Mouse (Mus musculus) urinary bladder, adult 18-20 months (tissue): Measurements from ENCODE around the gene Psg27.
"Not testable (repeated sequence)": the region's sequence is repeated elsewhere in the genome, so short reads cannot be mapped to it uniquely, and the experiment has no call there.

Experiments
- DNase-seq, 2 experiments: peaks; one replicate each; pipeline ENCODE4 v3.0.0; 2022; ENCODE audit warnings: low spot score in 2 of 2, mixed read lengths in 2 of 2

The Psg27 gene

DNA sequence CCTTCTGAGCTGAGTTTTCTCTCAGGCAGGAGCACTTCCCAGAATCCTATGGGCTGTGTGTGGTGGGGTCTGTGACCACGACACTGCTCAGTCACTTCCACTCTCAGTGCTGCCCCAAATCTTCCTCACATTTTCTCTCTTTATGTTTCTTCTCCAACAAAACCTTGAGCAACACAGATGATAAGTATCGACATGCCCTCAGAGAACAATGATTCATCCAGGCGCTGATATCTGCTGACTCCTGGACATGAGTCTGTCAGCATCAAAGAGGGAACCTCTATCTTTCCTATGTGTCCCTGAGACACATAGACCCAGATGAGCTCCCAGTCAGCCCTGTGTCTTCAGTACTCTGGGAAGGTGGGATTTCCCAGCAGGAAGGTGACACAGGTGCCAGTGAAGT, at the start of gene Psg27:
Gene Psg27 (minus strand): TSS at position 101 of the 400 bp plus-strand sequence.
- DNase-seq = no peak

DNA sequence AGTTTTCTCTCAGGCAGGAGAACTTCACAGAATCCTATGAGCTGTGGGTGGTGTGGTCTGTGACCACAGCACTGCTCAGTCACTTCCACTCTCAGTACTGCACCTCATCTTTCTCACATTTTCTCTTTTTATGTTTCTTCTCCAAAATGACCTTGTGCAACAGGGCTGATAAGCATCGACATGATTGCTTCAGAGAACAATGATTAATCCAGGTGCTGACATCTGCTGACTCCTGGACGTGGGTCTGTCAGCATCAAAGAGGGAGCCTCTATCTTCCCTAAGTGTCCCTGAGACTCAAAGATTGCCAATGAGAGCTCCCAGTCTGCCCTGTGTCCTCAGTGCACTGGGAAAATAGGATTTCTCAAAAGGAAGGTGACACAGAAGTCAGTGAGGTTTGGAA, 49.3 kb upstream of the Psg27 start, which contains the start of gene Psg23:
Gene Psg23 (minus strand): TSS at position 101 of the 400 bp plus-strand sequence.
- not testable (repeated sequence) for DNase-seq

DNA sequence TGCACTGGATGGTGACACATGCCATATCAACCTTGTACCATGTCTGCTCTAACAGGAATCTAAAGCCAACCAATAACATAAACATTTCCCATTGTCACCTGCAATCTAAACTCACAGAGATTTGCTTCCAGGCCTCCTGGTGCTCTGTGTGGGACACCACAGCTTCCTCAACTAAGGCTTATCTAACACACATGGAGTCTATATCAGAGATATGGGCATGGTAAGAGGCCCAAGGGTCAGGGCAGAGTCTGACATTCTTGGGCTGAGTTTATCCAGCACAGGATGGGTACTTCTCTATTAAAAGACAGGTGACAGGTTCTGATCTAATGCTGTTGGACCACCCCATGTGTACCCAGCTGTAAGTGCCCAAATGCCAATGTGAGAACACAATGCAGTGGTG, 7.3 kb downstream of the Psg27 start:
- no peak for DNase-seq

DNA sequence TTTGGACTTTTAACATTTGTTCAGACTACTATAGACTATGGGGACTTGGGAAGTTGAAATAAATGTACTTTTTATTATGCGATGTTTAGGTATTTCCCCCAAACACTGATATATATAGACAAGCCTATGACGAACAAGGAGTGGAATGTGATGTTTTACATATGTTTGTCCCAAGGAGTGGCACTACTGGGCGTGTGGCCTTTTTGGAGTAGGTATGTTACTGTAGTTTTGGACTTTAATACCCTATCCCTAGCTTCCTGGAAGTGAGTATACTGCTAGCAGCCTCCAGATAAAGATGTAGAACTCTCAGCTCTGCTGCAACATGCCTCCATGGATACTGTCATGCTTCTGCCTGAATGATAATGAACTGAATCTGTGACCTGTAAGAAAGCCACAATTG, 11.4 kb downstream of the Psg27 start:
- DNase-seq = not testable (repeated sequence)

DNA sequence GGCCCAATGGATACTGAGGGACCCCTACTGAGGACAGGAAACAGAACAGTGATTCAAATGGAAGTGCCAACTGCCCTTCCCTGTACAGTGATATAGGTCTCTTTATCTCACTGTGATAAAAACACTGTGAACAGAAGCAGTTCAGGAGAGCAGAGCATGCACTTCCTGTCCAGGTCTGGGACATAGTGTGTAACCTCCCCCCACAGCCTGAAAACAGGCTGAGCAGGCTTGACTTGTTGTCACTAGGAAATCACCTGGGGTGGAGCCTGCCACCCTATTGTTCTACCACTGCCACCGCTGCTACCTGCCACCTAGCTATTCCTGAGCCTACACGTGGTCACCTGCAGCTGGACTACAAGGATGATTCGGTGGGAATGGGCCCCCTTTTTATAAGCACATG, 33.7 kb downstream of the Psg27 start:
- peak; percentile 49 to 52 for DNase-seq

DNA sequence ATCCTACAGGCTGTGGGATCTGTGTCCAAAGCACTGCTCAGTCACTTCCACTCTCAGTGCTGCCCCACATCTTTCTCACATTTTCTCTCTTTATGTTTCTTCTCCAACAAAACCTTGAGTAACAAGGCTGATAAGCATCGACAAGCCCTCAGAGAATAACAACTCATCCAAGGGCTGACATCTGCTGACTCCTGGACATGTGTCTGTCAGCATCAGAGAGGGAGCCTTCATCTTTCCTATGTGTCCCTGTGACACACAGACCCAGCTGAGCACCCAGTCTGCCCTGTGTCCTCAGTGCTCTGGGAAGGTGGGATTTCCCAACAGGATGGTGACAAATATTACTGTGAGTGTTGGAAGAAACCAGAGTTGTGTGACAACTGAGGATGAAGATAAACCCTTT, 34.9 kb downstream of the Psg27 start, which contains the start of gene Psg25:
Gene Psg25 (minus strand): TSS at position 101 of the 400 bp plus-strand sequence.
- DNase-seq = no peak

DNA sequence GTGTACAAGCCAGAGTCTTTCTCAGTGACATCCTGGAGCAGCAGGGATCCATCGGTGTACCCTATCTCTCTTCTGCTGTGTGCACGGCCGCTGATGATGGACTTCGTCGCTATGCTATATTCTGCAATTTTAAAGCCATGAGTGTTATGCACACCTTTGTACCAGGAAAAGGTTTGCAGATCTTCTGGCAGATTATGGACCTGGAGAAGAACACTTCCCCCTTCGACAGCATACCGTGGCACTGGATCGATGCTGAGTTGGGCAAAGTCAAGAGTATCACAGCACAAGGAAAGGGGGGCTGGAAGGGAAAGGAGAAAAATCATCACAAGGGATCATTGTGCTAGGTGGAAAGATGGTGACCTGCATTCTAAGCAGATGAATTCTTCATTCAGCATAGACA, 42.4 kb downstream of the Psg27 start:
- DNase-seq = no peak

DNA sequence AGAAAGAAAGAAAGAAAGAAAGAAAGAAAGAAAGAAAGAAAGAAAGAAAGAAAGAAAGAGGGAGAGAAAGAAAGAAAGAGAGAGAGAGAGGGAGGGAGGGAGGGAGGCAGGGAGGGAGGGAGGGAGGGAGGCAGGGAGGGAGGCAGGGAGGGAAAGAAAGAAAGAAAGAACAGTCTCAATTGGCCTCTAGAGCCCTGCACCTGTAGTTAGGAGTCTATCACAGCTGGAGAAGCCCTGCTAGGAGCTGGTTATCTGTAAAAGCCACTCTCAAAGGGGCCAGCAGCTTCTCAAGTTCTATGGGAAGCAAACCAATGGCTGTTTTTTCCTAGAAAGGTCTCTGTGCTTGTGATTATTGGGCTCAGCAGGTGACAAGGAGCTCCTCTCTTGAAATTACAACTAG, 54.3 kb downstream of the Psg27 start:
- DNase-seq = not testable (repeated sequence)

DNA sequence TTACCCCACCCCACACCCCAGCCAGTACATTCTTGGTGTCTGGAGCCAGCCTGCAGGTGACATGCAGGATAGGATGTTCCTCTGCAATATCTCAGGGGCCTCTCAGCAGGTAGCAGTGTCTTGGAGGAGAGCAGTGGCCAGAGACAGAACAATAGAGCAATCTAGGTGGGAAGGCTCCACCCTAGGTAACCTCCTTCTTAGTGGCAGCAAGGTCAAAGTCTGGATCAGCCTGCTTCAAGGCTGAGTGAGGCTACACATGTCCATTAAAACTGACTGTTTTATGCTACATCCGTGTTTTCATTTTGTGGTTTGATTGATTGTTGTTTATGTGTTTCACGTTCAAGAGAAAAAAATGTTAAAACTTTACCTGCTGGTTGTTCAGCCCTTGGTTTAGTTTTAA, 54.7 kb downstream of the Psg27 start:
- DNase-seq = not testable (repeated sequence)

DNA sequence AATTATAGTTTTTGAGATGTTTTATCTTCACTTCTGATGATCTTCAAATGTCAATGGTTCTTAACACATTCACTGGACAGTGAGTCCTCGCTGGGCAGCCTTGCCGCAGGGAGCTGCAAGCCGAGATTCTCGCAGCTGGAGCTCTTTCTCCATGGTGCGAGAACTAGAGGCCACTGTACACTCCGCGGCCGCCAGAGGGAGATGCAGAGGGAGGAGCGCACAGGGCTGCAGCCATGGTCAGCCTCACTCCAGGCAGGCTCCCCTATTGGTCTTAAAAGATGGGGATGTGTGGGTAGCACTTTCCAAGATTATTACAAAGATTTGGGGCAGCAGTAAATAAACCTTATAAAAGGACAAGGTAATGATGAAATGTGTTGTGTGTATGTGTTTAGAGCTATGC, 55.6 kb downstream of the Psg27 start:
- DNase-seq = peak in 1 of 2 experiments; percentile 26
